Mouse (Mus musculus) activated CD4-positive, CD25-positive, alpha-beta regulatory T cell, adult 4 months (primary cell): ENCODE data around the gene Ptafr. TPM values are rescaled to one million over a fixed set of nuclear protein-coding genes. Genes with fewer than 3 reads are reported as not detected.

Experiments
- ATAC-seq: one replicate; pipeline ENCODE4 v1.8.0; 2017
- polyA plus RNA-seq, 2 experiments: library from polyadenylated mRNA; unstranded; fragments of 100-300 nt; shearing (Covaris generic); gene quantifications; one replicate each; pipeline ENCODE4 v1.2.1; 2017

The Ptafr gene
- polyA plus RNA-seq, 2 experiments from 2014 or later: 0.62 to 0.90 TPM

- ATAC-seq: no peak
Observed at GRCm38 (mm10) chr4:132618850-132619375, 55.0 kb downstream of the Ptafr start.

- no peak for ATAC-seq
Observed at GRCm38 (mm10) chr4:132620134-132620533, 56.3 kb downstream of the Ptafr start.

DNA sequence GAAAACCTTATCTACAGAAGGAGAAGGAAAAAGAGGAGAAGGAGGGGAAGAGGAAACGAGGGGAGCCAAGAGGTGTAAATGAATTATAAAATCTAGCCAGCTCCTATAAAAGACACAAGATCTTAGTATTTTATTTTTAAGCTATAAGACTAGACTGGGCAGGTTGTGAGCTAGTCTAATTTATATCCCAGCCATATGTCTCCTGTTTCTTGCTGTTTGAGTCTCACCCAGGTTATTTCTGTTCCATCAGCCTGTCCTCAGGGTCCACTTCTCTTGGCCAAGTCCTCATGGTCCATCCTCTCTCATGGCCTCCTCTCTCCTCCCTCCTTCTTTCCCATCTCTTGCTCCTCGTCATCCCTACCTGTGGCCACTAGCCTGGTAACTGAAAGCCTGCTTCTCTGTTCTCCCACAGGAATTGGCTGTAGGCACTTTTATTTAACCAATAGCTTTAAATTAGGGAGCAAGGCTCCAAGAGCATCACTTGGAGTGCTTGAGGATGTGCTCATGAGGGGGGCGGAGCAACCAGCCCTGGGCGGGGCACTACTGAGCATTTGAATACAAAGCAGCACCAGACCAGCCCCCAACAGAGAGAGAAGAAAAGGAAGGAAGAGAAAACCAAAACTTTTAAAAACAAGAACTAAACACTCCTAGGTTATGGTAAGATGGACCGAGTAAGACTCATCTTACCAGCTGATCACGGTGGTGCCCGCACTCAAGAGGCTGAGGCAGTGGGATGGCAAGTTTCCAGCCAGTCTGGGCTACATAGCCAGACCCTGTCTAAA, 57.6 kb downstream of the Ptafr start:
- no peak for ATAC-seq

DNA sequence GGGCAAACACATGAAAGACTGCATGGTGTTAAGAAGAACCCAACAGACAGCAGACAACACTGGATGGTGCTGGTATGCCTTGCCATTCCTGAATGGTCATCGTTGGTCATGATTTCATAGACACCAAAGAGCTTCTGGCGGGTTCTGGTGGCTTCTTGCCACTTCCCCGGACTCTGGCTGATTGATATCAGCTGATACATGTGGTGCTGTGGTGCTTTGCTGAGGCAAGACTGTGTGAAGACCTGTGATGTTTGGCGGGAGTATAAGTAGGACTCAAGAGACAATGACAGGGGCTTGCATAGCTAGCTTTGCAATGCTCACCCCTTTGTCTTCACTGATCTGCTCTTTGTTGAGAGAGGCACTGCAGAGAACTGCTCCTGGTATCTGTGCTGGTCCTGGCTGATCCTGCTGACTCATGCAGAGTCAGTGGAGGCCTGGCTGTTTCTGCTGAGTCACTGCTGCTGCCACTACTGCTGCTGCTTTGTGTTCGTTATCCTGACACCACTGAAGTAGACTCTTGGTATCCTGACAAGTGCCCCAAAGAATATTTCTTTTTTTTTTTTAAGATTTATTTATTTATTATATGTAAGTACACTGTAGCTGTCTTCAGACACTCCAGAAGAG, 60.3 kb downstream of the Ptafr start:
- ATAC-seq: no peak

DNA sequence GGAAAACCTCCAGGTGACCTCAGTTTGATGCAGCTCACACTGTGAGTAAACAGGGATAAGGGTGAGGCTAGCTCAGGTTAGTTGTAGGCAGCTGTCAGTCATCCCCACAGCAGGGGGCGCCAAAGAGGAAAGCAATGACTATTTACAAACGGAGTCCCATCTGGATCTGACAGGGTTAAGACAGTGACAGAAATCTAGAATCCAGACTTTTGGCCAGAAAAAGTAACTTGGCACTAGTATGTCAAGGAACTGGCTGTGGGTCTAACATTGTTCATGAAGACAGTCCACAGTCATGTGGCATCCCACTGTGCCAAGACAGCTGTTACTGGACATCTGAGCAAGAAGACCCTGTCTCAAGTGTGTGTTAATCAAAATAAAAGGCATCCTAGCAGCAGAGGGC, 65.0 kb downstream of the Ptafr start:
- ATAC-seq: no peak

Other genes with a start within 250 kb of the Ptafr start
- gene Trnau1ap, start 234.5 kb upstream of the Ptafr start, polyA plus RNA-seq: 10 to 100 TPM; 36.0 to 41.5 TPM
- 10 to 100 TPM in 1 of 2 experiments, 1 to 10 TPM in 1; 9.5 to 25.2 TPM for gene Rcc1, start 210.5 kb upstream of the Ptafr start, polyA plus RNA-seq
- gene Phactr4, start 141.6 kb upstream of the Ptafr start, polyA plus RNA-seq: 1 to 10 TPM; 3.8 to 4.7 TPM
- 10 to 100 TPM; 27.4 to 30.8 TPM for gene Med18, start 100.1 kb upstream of the Ptafr start, polyA plus RNA-seq
- gene Sesn2, start 53.6 kb upstream of the Ptafr start, polyA plus RNA-seq: 1 to 10 TPM; 1.7 to 5.4 TPM
- 100 to 1,000 TPM; 222 to 226 TPM for gene Atpif1, start 30.4 kb upstream of the Ptafr start, polyA plus RNA-seq
- 100 to 1,000 TPM; 293 to 317 TPM for gene Dnajc8, start 28.5 kb upstream of the Ptafr start, polyA plus RNA-seq
- gene Eya3, start 74.9 kb downstream of the Ptafr start, polyA plus RNA-seq: 10 to 100 TPM; 23.2 to 23.8 TPM
- gene Xkr8, start 168.5 kb downstream of the Ptafr start, polyA plus RNA-seq: 1 to 10 TPM; 2.2 to 4.0 TPM
- gene Smpdl3b, start 193.2 kb downstream of the Ptafr start, polyA plus RNA-seq: 1 to 10 TPM; 2.7 to 4.4 TPM
- gene Rpa2, start 204.3 kb downstream of the Ptafr start, polyA plus RNA-seq: 10 to 100 TPM; 54.6 to 80.3 TPM
- 1 to 10 TPM in 1 of 2 experiments, under 1 TPM in 1; 0.91 to 1.0 TPM for gene Themis2, start 232.3 kb downstream of the Ptafr start, polyA plus RNA-seq